Mouse (Mus musculus) erythroblast, adult 5-6 weeks (primary cell): ENCODE measurements around the gene Tmem82. TPM values are rescaled to one million over a fixed set of nuclear protein-coding genes. Genes with fewer than 3 reads are reported as not detected.

Source experiments
- ATAC-seq: replicated peaks from 2 replicates; pipeline ENCODE4 v1.8.0; 2016; ENCODE audit warnings: moderate number of reproducible peaks, mild to moderate bottlenecking, moderate TSS enrichment, inconsistent platforms; ENCODE audit not compliant: poor library complexity, low FRiP score, severe bottlenecking
- total RNA-seq, 2 experiments: library from RNA; stranded (forward) in 1 of 2; stranded (reverse) in 1 of 2; fragments of 150-400 nt in 1 of 2; fragments of 200-764, 138-1000 nt in 1 of 2; gene quantifications; 2 replicates each; pipeline versions ENCODE4 v1.2.3 to v1.2.4; 2015 to 2017; ENCODE audit warnings: low replicate concordance in 2 of 2

The Tmem82 gene
- not detected in 2 replicates for total RNA-seq (2015; ENCODE audit: low replicate concordance)
- 0.34 TPM in 1 of 2 replicates, not detected in the other for total RNA-seq (2017; ENCODE audit: low replicate concordance)

DNA sequence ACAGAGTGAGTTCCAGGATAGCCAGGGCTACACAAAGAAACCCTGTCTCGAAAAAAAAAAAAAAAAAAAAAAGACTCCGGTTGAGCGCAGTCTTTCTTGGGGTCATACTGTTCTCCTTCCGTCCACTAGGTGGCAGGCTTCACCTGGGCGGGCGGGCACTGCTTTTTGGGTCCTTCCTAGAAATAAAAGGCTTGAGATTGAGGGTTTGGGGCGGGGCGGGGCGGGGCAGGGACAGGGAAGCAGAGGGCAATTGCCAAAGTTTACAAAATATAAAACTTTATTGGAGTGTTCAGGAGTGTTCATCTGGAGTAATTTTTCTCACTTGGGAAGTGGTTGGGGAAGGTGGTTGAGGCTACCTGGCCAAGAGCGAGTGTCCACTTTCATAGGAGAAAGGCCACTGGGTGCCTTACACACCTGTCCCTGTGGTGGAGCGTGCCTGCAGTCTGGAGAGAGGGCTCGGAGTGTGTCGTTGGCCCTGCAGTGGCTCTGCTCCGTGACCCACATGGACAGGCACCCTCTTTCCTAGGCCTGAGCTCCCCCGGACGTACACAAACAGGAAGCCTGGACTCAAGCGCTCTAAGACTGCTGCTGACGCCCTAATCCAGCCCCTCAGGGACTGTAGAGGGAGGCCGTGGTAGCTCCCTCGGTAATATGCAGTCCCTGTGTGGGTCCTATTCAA, at the start of gene Tmem82:
TSS of gene Tmem82 (minus strand) at position 69 of the 679 bp plus-strand sequence.
- 0 out of 2 replicates have a peak, but pooled peaks have one; percentile 51 for ATAC-seq

DNA sequence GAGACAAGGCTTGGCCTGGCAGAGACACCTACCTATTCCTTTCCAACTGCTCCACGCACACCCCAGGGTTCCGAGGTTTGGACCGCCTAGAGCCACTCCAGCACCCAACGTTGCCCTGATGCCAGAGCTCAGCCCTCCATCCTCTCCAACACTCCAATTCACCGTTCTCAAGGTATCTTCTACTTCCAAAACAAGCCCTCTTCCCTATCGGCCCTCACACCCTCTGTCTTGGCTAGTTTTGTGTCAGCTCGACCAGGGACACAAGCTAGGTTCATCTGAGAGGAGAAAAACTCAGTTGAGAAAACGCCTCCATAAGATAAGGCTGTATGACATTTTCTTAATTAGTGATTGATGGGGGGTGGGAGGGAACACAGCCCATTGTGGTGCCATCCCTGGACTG, 46.4 kb upstream of the Tmem82 start, which contains the start of gene Plekhm2:
TSS of gene Plekhm2 (minus strand) at position 101 of the 400 bp plus-strand sequence.
- ATAC-seq = 0 out of 2 replicates have a peak, but pooled peaks have one; percentile 4

DNA sequence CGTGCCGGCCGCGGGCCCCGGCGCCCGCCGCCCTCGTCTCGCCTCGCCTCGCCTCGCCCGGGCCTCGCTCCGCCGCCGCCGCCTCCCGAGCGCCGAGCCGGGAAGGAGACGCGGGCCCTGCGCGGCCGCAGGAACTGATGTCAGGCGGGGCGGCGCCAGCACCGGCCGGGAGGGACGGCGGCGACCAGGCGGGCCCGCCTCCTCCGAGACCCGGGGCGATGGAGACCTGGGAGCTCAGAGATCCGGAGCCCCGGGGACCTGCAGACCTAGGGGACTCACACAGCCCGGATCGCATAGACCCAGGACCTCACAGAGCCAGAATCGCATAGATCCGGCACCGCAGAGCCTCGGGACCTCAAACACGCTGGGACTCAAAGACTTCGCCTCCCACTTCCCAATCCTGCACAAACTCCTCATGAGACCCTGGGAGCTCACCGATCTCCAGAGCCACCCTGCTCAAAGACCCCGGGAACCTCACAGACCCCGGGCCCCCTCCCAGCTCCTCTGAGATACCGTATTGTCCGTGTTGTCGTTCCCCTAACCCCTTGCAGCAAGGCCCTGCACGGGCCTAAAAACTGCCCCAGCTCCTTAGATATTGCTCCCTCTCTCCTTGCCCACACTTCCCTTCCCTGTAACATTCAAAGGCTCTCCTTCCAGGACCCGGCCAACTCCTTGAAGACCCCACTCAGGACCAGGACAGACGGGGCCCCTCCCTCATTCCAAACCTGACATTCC, 45.7 kb upstream of the Tmem82 start:
- peak; percentile 87 for ATAC-seq

DNA sequence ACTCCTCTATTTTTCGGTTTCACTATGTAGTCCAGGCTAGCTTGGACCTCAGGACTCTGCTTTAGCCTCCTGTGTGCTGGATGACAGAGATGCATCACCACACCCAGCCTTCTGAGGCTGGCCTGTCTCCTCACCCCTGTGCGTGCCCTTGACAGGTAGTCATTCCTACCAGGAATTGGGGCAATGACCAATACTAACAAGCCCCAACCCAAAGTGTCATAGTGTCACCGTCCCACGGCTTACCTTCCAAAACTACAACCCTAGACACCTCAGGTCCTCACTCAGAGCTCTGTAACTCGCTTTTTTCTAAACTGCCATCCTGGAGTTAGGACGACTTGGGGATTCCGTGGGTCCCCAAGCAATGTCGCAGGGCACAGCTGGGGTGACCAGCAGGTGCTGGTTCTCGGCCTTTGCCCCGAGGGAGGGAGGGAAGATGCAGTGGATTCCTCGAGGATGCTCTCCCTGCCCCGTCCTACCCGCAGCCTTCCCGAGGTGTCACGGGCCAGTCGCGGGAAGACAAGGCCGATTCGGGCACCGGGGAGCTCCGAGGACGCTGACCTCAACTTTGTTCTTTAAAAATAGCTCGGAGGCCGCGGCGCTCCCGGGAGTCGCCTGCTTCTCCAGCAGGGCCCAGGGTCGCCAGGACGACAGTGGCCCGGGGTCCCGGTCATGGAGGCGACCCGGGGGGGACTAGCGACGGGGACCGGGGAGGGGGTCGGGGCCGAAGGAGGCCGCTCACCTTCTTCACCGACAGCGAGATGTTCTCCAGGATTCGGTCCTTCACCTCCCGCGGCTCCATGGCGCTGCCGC, 44.9 kb upstream of the Tmem82 start:
- peak; percentile 48 for ATAC-seq

DNA sequence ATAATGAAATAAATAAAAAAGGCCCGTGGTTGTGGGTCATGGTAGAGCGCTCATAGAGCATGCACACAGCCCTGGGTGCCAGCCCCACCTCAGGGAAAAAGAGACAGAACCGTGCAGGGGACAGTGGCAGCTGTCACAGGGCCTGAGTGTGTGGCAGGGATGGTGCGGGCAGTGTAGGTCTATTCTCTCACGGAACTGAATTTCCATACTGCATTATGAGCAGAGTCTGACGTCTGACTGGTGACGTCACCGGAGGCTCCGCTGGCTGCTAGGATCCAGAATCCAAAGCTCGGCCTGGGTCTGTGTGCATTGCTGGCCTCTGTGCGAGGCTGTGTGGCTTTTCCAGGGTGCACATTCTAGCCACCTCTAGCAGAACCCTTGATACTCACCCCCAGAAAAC, 42.5 kb upstream of the Tmem82 start:
- ATAC-seq = no peak

DNA sequence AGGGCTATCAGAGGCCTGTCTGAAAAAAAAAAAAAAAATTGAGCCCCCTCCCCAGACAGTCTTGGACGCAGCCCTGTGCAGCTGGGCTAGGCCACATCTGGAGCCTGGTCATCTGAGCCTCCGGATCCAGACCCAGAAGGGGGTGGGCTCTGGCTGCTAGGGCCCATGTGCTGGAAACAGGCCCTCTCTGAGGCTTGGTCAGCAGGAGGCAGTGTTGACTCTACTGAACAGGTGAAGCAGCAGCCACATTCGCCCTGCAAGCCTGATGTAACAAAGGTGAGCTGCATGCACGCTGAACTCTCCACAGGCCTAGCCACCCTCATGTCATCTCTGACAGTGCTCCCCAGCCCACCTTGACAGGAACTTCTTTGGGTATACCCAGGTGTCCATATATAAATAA, 41.3 kb upstream of the Tmem82 start:
- ATAC-seq = no peak

DNA sequence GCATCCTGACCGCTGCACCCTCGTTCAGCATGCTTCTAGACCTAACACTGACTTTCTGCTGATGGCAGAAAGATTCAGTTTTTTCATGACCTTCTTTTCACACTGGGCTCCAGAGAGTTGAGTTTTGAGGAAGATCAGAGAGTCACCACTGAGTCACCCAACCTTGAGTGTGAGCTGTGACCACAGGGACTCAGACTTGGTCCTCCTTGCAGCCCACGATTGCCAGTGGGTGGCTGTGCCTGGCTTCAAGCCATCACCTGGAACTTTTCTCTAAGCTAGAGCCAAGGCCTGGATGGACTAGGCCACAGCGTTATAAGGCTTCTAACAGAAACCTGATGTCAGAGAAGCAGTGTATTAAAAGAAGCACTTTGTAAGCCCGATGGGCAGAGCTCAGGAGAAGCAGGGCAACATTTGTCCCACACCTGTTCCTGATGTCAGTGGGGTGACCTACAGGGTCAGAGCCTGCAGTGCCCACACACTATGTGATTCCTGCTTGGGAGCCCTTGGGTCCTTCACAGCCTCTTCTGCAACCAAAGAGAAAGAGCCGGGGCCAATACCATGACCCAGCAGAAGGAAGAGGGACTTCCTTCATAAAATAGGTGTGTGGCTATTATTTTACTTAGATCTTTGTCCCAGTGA, 40.5 kb upstream of the Tmem82 start:
- ATAC-seq = no peak

DNA sequence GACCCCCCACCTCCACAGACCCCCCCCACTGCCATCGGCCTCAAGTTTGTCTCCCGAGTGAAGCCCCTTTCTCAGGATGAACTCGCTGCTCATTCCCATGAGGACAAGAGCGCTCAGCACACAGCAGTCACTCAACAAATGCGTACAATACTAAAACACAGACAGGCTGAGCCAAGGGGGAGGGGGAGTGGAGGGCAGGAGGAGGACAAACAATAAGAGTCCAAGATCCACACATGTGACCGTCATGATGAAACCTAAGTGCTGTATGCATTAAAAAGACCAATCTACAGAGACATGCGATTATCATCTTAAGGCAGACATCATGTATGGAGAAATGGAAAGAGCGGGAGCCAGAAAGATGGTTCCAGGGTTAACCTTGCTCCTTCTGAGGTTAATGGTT, 38.5 kb upstream of the Tmem82 start:
- no peak for ATAC-seq

DNA sequence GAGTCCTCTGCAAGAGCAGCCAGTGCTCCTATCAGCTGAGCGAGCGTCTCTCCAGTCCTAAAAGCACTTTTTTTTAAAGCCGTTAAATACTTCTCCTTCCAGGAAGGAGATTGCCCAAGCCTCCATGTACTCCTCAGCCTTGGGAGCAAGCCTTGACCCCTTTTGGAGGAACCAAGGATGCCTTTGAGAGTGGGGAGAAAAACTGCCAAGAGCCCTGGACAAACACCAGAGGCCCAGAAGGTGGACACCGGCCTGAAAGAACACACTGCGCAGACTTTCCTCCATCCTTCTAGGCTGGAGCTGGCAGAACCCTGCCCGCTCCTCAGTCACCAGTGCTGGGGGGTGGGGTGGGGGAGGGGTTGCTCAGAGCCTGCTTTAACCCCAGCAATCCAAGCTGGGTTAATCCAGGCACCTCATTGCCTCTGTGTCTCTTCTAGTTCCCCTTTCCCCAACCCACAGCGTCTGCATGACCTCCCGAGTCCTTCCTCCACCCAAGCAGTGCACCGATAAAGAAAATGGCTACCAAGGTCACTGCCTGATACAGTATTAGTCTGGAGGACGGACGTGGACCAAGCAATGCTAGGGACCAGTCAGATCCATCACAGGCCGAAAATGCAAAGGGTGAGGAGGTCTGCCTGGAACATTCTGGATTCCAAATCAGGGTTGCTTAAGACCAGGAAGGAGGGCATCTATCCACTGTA, 37.6 kb upstream of the Tmem82 start:
- no peak for ATAC-seq

DNA sequence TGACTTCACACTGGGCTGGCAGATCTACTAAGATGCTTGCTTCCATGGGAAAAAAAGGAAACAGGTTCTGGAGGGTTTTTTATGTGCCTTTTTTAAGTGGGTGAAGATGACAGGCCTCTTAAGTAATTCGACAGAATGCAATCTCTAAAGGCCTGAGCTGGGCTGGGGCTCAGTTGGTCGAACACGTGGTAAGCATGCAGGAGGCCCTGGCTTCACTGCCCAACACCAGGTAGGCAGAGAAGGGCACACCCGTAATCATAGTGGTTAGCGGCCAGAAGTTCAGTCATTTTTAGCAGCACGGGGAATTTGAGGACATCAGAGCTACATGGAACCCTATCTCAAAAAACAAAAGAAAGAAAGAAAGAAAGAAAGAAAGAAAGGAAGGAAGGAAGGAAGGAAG, 36.1 kb upstream of the Tmem82 start:
- no peak for ATAC-seq

DNA sequence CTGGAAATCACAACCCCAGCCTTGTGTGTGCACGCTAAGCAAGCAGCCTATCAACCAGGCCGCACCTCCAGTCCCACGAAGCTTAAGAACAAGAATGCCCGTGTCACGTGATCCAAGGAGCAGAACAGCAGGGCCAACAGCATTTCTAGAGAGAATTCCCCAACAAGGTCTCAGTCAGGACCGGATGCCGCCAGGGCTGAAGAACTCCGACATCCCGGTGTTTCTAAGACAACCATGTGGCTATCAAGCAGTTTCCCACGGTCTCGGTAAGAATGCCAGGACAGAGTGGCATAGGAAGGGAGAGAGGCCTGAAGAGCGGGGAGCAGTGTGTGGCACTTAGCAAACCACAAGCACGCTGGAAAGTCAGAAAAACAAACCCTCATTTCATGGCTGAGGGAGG, 35.4 kb upstream of the Tmem82 start:
- ATAC-seq = no peak

DNA sequence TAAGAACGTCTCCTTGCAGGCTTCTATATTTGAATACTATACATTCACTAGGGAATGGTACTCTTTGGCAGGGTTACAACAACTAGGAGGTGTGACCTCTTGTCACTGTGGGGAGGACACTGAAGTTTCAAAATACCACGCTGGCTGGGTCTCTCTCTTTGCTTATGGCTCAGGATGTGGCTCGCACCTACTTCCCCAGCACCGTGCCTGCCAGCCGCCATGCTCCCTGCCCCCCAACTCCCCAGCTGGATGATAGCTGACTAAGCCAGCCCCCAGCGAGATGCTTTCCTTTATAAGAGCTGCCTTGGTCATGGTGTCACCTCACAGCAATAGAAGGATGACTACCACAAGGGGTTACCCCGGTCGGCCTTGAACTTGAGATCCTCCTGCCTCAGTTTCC, 34.6 kb upstream of the Tmem82 start:
- no peak for ATAC-seq

DNA sequence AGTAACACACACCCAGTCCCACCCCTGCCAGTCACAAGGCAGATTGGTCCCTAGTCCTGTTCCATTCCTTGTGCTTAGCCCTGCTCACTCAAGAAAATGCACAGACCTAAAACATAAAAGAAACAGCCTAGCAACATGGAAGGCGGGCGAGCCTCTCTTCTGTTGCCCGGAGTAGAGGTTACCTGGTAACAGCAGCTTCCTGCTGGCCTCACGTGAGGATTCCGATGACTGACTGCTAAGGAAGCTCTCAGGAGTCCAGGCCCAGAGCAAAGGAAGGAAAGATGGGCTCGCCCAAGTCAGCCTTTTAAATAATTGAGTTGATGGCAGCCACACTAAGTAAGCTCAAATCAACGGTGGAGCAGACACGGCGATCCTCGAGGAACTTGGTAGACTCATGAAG, 33.5 kb upstream of the Tmem82 start:
- ATAC-seq = no peak

DNA sequence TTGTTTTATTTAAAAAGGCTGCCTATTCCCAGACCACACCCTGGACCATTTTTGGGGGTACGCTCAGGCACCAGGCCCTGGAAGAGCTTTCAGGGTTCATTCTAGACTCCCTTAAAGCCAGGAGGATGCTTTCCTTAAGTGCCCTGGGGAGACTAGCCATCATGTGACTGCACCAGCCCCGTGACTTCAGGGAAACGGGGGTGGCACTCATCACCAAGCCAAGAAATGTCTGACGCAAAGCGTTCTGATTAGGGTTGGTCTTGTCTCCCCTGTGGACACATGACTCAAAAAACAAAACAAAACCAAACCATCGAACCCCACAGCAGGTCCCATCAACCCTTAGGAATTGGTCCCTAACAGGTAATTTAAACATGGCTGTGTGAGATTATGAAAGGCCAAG, 32.9 kb upstream of the Tmem82 start:
- ATAC-seq = no peak

DNA sequence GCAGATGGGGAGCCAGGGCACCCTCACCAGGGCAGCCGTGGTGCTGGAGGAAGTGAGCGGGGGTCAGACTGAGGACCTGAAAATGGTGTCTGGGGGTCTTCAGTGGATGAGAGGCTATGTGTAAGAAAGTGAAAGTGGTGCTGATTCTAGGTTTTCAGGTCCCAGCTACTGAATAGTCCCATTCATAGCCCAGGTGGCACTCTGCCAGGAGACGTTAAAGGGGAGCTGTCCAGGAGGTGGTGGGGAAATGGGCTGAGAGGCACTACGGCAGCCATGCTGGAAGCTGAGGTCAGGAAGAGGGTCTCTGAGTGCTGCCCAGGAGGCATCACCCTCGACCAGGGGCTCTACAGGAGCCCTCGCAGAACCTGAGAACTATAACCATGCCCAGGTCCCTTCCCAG, 30.8 kb upstream of the Tmem82 start:
- no peak for ATAC-seq

DNA sequence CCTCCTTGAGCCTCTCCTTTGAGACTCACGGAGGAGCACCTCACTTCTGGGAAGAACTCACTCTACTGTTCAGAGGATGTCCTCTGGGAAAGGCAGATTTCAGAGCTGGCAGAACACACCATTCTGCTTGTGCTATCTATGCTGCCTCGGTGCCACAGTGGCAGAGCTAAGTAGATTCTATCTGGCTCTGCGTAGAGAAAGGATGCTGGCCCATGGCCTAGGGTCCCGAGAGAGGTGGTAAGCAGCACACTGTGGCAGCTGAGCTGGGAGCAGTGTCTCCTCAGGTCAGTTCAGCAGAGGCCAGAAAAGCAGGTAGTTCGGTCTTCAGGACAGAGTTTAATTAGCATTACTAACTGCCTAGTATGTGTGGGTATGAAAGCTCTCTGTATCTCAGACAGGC, 29.8 kb upstream of the Tmem82 start:
- ATAC-seq = no peak

DNA sequence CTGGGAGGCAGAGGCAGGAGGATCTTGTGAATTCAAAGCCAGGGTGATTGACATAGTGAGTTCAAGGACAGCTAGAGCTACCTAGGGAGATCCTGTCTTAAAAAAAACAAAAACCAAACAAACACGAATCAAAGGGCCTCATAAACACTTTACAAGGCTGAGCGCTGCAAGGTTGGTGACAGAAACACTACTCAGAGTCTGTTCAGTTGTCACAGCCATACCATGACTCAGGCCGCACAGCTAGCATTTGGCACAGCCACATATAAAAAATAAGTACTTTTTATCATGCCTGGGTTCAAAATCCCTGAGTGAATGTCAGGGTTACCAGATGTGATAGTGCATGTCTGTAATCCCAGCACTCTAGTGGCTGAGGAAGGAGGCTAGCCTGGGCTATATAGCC, 28.8 kb upstream of the Tmem82 start:
- ATAC-seq = no peak

DNA sequence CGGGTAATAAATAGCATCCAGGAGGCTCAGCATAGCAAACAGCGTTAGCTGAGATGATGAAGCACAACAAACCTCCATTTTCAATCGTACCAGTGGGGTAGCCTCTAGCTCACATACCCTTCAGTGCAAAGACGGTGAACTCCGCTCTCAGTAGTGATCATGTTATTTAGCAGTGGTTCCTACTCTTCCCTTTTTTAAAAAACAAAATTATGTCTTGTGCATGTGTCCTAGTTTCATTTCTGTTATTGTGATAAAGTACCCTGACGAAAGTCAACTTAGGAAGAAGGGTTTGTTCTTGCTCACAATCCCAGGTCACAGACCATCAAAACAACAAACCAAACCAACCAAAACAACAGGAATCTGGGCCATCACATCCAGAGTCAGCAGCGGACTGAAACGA, 27.6 kb upstream of the Tmem82 start:
- no peak for ATAC-seq

DNA sequence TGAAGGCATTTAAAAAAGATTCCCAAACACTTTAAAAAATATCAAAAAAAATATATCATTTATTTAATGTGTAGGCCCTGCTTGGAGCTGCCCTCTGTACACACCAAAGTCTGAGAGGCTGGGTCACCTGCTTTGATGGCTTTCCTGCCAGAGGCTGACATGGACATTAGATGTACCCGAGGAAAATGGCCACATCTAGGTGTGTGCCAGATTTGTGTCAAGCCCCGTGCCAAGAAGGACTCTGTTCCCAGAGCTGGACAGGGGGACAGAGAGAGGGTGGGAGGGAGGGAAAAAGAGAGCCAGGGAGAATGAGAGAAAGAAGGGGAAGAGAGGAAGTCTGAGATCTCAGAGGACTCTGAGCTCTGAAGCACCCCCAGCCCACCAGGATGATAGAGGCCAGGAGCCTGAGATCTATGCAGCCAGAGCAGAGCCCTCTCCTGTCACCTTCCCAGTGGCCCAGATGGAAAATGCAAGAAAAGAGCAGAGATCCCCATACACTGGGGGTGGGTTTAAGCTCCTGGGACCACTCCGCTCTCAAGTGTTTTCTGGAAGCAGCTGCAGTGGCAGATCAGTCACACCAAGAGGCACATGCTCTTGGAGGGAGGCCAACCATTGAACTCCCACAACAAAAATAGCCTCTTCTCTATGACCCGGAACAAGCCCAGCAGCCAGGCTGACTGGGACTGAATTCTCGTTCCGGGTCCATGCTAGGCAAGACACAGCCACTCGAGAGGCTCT, 24.9 kb upstream of the Tmem82 start:
- no peak for ATAC-seq
